Mouse (Mus musculus): ENCODE data around the gene Clcn1.
A peak's percentile ranks its signal among the peaks of the same experiment; 100 is the strongest.

The Clcn1 gene

GRCm38 (mm10) chr6:42350021-42350967 lies 63.8 kb downstream of the Clcn1 start:
- DNase-seq (ENCODE audit: low spot score) = peak; percentile 96

- peak; percentile 43 for DNase-seq (ENCODE audit: low spot score)
These were observed 64.7 kb downstream of the Clcn1 start for GRCm38 (mm10) chr6:42350968-42351775.

GRCm38 (mm10) chr6:42351776-42352485 lies 65.4 kb downstream of the Clcn1 start:
- peak; percentile 47 for DNase-seq (ENCODE audit: low spot score)

GRCm38 (mm10) chr6:42352486-42352846 lies 66.0 kb downstream of the Clcn1 start:
- DNase-seq (ENCODE audit: low spot score) = no peak

GRCm38 (mm10) chr6:42353180-42353579 lies 66.7 kb downstream of the Clcn1 start:
- DNase-seq (ENCODE audit: low spot score) = no peak

- no peak for DNase-seq (ENCODE audit: low spot score)
These were observed 67.9 kb downstream of the Clcn1 start for GRCm38 (mm10) chr6:42354076-42355019.

GRCm38 (mm10) chr6:42355366-42355765 lies 68.9 kb downstream of the Clcn1 start:
- DNase-seq (ENCODE audit: low spot score) = no peak

GRCm38 (mm10) chr6:42355794-42356600 lies 69.5 kb downstream of the Clcn1 start:
- DNase-seq (ENCODE audit: low spot score) = no peak

- DNase-seq (ENCODE audit: low spot score) = no peak
These were observed 70.4 kb downstream of the Clcn1 start for GRCm38 (mm10) chr6:42356913-42357312.

- no peak for DNase-seq (ENCODE audit: low spot score)
These were observed 71.4 kb downstream of the Clcn1 start for GRCm38 (mm10) chr6:42357901-42358300.

- DNase-seq (ENCODE audit: low spot score) = no peak
These were observed 72.4 kb downstream of the Clcn1 start for GRCm38 (mm10) chr6:42358901-42359300.

GRCm38 (mm10) chr6:42359364-42360147 lies 73.1 kb downstream of the Clcn1 start:
- DNase-seq (ENCODE audit: low spot score) = no peak

- no peak for DNase-seq (ENCODE audit: low spot score)
These were observed 73.9 kb downstream of the Clcn1 start for GRCm38 (mm10) chr6:42360231-42360840.

- DNase-seq (ENCODE audit: low spot score) = no peak
These were observed 74.8 kb downstream of the Clcn1 start for GRCm38 (mm10) chr6:42361041-42361895.

- no peak for DNase-seq (ENCODE audit: low spot score)
These were observed 75.6 kb downstream of the Clcn1 start for GRCm38 (mm10) chr6:42362074-42362473.

- DNase-seq (ENCODE audit: low spot score) = no peak
These were observed 76.0 kb downstream of the Clcn1 start for GRCm38 (mm10) chr6:42362497-42362896.

- DNase-seq (ENCODE audit: low spot score) = no peak
These were observed 76.5 kb downstream of the Clcn1 start for GRCm38 (mm10) chr6:42362974-42363373.

- DNase-seq (ENCODE audit: low spot score) = no peak
These were observed 77.6 kb downstream of the Clcn1 start for GRCm38 (mm10) chr6:42364066-42364465.

Measured in testis, postnatal 10 days (tissue).